Mouse (Mus musculus) testis, postnatal 10 days (tissue): Measurements from ENCODE around the gene Trp53tg5.

Experiments used
- DNase-seq: peaks from one replicate; pipeline ENCODE4 v3.0.0; 2021; ENCODE audit warnings: low spot score

Gene Trp53tg5

GRCm38 (mm10) chr2:164496331-164496730 lies 22.8 kb upstream of the Trp53tg5 start:
- no peak for DNase-seq

- DNase-seq, result no peak
Measured at GRCm38 (mm10) chr2:164494126-164494525, 20.6 kb upstream of the Trp53tg5 start.

- no peak for DNase-seq
Measured at GRCm38 (mm10) chr2:164487812-164488211, 14.3 kb upstream of the Trp53tg5 start.

DNA sequence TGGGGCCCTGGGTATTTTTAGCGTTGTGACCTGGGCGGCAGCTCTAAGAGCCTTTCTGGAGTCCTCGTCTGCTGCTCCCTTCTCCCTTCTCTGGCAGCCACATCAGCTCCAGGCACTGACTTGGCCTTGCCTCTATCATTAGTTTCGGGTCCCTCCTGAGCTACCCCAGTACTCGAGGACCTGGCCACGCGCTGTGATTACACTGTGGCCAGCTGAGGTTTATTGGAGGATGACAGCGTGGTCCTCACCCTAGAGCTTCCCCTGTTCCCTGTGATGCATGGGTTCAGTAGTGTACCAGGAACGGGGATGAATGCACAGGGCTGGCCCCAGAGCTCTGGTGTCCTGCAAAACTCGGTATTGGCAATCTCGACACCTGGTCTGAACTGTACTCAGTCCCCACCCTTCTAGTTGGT lies 13.6 kb upstream of the Trp53tg5 start:
- DNase-seq, result no peak

DNA sequence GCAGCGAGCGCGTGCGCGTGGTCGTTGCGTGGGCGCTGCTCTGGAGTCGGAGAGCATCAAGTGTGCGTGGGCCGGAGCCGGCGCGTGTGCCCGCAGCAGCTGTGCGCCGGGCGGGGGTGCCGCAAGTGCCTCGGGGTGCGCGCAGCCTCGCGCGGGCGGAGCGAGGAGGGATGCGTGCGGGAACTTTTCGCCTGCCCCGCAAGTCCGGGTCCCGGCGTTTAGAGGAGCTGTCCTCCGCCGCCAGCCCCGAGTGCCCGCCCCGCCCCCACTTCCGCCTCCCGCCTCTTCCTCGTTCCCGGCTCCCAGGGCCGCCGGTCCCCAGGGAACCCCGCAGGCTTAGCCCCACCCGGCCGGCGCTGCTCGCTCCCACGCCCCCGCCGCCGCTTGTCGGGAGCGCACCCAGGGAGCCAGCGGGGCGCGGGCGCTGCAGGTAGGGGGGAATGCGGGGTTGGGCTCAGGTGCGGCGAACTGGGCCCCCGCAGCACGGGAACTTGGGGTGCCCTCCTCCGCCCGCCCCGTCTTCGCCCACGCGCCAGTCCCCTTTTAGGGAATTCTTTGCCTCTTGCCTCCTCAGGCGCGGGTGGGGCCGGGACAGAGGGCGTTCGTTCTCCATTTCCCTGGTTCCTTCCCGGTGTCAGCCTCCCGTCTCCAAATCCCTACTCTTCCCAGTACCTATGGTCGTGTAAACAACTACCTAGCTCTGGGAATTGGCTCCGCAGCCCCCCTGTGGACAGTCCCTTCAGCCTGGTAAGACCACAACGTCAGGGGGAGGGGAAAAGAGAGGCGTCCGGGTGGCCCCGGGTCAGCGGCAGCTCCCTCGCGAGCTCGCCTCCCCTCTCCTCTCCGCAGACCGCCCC lies 13.0 kb upstream of the Trp53tg5 start:
- DNase-seq, result peak; percentile 77

GRCm38 (mm10) chr2:164485681-164486257 lies 12.2 kb upstream of the Trp53tg5 start, which contains the start of gene Dbndd2:
Dbndd2 (plus strand) TSS chr2:164486106.
- peak; percentile 71 for DNase-seq

DNA sequence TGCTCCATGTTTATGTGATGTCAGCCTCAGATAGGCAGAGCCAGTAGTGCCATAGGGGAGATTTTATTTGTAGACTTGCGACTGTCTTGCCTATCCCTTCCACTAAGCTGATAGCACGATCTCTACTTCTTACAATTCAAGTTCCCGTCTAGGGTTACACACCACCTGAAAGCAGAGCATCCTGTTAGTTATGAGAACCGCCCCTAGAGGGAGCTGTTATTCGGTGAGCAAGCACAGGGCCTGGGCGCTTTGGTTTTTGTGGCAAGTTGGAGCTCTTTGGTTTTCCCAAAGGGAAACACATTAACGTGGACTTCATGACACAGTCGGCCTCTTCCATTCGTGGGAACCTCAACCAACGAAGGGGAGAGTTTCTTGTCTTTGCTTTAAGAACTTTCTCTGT lies 3.3 kb downstream of the Trp53tg5 start:
- peak; percentile 63 for DNase-seq

DNA sequence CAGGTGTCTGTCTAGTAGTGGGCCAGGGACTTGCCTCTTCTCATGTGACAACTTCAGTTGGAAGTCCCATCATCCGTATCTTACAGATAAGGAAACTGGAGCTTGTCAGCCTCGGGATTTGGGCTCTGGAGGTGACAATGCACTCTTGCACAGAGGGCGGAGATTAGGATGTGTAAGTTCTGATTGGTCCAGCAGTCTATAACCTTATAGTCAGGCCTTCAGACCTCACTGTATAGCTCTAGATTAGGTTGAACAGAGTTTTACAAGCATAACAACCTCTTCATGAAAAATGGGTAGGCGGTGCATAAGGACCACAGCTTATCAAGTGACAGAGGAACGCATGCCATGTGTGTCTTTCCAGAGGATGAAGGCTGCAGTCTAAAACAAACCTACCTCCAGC lies 6.7 kb downstream of the Trp53tg5 start:
- DNase-seq, result no peak

DNA sequence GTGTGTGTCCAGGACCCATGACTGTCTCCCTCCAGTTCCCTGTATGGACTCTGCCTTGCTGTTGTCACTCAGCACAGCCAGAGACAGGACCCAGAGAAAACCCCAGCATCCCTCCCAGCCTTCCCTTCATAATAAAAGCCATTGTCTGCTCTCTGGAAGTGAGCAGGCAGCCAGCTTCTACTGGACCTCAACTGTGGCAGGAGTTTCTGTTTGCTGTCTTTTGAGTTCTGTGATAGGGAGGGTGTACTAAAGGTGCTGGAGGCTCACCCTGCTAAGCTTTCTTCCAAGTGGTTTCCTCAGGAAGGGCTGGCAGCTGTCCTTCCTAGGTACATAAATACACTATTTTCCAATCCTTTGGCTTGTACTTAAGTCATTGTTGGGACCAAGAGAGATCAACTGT lies 8.4 kb downstream of the Trp53tg5 start:
- no peak for DNase-seq

GRCm38 (mm10) chr2:164460745-164461551 lies 12.6 kb downstream of the Trp53tg5 start, which contains the start of gene Gm20458:
Gm20458 (plus strand) TSS chr2:164460967.
- DNase-seq, result peak; percentile 92

GRCm38 (mm10) chr2:164458535-164458934 lies 15.0 kb downstream of the Trp53tg5 start:
- DNase-seq, result no peak

DNA sequence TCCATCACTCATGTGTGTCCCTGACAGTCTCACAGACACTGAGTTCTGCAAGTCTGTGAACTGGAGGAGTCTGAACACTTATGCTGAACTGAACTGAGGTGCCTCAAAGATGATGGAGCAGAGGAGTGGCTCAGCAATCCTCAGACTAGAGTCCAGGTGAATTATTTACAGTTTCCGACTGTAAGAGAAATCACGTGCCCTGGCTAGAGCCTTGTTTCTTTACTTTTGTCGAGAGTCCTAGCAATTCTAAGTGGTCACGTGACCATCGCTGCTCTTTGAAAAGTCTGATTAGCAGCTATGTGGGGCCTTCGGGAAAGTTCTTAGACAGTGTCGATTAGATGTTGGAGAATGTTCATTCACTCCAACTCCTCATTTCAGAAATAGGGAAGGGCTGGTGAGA lies 15.6 kb downstream of the Trp53tg5 start:
- no peak for DNase-seq

- DNase-seq, result no peak
Measured at GRCm38 (mm10) chr2:164456864-164457300, 16.6 kb downstream of the Trp53tg5 start, which contains the start of gene Sys1. Sys1 (plus strand) TSS chr2:164456964.

- DNase-seq, result no peak
Measured at GRCm38 (mm10) chr2:164456413-164456812, 17.1 kb downstream of the Trp53tg5 start.

DNA sequence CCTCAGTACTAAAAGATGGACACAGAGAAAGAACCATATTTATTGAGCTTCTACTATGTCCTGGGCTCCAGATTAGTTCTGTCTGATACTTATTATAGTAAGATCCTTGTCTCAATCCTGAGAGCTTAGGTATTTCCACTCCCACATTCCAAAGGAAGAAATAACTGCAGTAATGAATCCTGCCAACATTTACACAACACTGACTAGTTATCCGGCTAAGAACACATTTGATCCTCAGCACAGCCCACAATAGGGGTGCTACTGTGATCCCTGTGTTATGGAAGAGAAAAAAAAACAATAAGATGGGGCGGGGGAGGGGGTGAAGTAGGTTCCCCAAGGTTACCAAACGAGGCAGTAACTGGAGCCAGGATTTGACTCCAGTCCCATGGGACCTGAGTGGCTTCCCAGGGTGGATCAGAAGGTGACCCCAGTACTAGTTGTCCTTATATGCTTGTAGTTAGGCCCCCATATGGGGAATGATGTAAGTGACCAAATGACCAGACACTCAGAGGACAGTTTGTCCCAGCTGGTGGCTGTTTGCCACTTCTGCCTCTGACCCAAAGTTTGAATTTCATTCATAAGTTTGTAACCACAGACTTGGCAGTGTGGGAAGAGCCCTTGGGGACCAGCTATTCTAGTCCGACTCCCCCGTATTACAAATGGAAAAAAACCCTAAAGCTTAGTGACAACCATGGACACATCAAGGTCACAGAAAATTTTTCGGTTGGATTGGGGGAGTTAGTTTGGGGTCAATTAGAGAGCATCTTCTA lies 17.9 kb downstream of the Trp53tg5 start:
- DNase-seq, result peak; percentile 69

DNA sequence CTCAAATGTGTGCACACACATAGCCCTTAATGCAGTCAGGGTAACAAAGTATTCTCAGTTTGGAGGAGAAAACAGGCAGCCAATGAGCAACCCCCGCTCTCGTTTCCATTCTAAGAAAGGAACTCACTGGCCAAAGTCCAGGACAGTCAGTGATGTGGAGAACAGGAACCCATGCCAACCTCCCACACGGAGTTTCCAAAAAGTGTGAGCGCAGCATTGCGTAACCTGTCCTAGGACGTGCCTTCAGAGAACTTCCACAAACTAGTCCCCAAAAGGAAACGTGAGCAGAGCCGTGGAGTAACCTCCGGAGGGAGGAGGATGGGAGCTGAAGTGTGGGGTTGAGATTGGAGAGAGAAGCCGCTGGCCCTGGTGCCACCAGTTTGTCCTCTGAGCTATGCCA lies 18.7 kb downstream of the Trp53tg5 start:
- DNase-seq, result peak; percentile 75

DNA sequence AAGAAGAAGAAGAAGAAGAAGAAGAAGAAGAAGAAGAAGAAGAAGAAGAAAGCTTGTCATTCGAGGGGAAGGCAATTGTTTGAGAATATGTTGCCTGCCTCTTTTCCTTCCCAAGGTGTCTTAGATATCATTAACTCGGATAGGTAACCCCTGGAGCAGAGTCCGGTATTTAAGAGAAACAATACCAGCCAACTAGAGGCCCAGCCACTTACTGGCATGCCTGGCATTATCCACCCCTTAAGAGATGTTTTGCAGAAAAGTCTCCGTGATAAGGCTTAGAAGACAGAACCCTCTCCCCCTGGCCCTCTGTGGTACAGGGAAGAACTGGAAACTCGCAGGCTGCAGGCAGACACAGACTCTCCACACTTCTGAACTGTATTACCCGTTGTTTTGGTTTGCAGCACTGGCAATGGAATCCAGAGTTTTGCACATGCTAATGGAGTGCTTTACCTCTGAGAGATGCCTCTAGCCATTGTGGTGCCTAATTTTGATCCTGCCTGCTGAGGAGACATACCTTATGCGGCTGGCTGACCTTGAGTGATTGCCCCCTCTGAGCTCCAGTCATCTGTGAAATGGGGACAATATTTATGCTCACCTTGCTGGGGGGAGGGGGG lies 19.5 kb downstream of the Trp53tg5 start:
- DNase-seq, result no peak

DNA sequence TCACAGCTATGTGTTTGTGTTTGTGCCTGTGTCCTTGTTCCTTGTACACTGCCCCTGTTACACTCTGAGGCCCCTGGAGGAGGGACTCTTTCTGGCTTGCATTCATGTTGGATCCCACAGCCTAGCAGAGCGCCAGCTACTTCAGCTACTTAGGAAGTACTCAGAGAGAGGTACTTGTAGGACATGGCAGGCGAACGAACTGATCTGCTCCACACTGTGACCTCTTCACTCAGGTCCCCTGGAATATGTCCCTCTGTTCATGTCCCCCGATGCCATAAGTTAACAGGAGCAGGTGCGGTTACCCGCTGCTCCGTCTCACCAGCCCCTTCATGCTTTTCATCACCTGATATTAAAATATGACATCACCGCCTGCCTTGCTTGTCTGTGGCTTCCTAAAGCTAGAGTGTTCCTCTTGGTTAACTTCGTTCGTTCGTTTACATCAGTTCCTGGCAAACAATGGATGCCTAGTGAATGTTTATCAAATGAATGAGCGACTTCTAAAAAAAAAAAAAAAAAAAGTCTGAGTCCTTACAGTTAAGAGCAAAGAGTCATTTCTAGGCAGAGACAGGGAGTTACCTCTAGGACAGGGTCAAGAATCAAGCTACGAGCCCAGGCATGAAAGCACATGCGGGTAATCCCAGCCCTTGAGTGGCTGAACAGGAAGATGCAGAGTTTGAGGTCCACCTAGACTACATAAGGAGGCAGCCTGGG lies 20.3 kb downstream of the Trp53tg5 start:
- DNase-seq, result no peak

GRCm38 (mm10) chr2:164452000-164452676 lies 21.4 kb downstream of the Trp53tg5 start:
- DNase-seq, result no peak
